Mouse (Mus musculus): ENCODE results near the gene Myd88. TPM values are rescaled to one million over a fixed set of nuclear protein-coding genes. Genes with fewer than 3 reads are reported as not detected.
"Not testable (repeated sequence)": the region's sequence is repeated elsewhere in the genome, so short reads cannot be mapped to it uniquely, and the experiment has no call there.

The Myd88 gene
- 30.0 and 30.9 TPM in 2 replicates for polyA plus RNA-seq (2015; fragmentation: Nextera tagmentation; extraction: Ambion mirVana)

DNA sequence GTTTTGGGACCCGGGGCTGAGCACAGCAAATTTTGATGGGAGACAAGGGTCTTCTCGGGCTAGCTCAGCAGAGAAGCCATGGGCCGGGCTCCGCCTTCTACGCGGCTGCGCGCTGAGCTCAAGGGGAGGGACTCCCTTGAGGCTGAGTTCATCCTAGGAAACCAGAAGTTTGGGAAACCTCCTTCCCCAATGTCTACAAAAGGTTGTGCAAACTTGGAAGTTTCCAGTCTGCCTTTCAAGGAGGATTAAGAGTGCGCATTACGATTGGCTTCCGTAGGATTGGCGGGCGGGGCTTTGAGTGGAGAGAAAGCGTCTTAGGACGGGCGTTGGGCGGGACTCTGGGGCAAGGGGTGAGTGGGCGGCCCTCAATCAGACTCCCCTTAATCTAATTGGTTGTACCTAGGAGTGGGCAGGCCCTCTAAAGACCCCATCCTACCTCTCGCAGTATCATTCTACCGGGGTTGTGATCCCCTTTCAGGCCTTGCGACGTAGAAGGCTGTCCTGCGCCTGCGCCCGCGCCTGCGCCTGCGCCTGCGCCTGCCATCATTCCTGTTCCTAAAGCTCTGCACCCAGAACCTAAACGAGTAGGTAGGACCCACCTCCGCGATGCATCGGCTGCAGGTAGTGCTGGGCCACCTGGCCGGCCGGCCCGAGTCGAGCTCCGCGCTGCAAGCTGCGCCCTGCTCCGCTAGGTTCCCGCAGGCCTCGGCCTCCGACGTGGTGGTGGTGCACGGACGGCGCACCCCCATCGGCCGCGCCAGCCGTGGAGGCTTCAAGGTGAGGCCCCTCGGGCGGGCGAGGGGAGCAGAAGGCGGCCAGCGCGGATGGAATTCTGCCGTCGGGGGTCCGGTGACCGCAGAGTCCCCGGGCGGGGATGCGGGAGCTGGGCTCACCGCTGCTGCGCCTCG is at the start of gene Myd88:
Myd88 (minus strand) TSS at position 503 of the 908 bp plus-strand sequence.
- peak within 1 kb of the TSS; percentile 98 for H3K27ac ChIP-seq (ENCODE audit: low read length)
- H3K36me3 ChIP-seq (ENCODE audit: insufficient read depth, low read length) = peaks cover 30% of the 10 kb centered on the region
- no peaks in the 10 kb centered on the region for H3K27me3 ChIP-seq (ENCODE audit: insufficient read depth, low read length)
- no peaks in the 10 kb centered on the region for H3K9me3 ChIP-seq (ENCODE audit: low read length)
- peak within 1 kb of the TSS; percentile 96 for H3K4me2 ChIP-seq (replicated peaks; ENCODE audit: low read depth, low read length)
- H3K9ac ChIP-seq (replicated peaks; ENCODE audit: low read length) = peak within 1 kb of the TSS; percentile 84
- peak within 1 kb of the TSS; percentile 68 for H3K4me3 ChIP-seq (ENCODE audit: low read length)
- under 1% methylated on average over 57 of the region's 68 CpGs for WGBS
- H3K4me1 ChIP-seq (ENCODE audit: insufficient read depth, low read length) = peaks cover 23% of the 10 kb centered on the region
- ATAC-seq (ENCODE audit: low FRiP score, low TSS enrichment) = peak; percentile 98

DNA sequence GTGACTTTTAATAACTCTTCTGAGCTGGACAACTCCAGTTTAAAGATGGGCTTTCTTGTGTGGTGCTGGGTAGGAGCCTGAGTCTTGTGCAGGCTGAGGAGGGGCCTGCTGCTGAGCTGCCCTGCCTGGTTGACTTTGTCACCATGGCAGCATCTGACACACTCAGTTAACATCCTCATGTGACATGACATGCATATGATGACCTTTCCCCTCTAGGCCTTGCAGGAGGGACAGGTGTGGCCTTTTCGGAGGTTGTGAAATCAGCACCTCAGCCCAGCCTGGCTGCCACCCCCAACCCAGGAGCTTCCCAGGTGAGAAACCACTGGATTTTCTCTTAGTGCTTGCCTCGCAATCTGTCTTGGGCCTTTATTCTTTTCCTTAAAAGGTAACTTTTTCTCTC is 49.0 kb upstream of the Myd88 start:
- Histone ChIP-seq H3K4me3 (ENCODE audit: low read length) (no peak overlapping the region), H3K9ac (replicated peaks; ENCODE audit: low read length) (no peak overlapping the region), H3K4me1 (ENCODE audit: insufficient read depth, low read length) (no peaks in the 10 kb centered on the region), H3K27ac (ENCODE audit: low read length) (no peak overlapping the region), H3K27me3 (ENCODE audit: insufficient read depth, low read length) (no peaks in the 10 kb centered on the region), H3K4me2 (replicated peaks; ENCODE audit: low read depth, low read length) (no peak overlapping the region), H3K9me3 (ENCODE audit: low read length) (no peaks in the 10 kb centered on the region), H3K36me3 (ENCODE audit: insufficient read depth, low read length) (0 out of 2 replicates have a peak, but pooled peaks cover 5% of the 10 kb centered on the region)
- 95% methylated on average over 2 of the region's 2 CpGs for WGBS
- ATAC-seq (ENCODE audit: low FRiP score, low TSS enrichment) = no peak

DNA sequence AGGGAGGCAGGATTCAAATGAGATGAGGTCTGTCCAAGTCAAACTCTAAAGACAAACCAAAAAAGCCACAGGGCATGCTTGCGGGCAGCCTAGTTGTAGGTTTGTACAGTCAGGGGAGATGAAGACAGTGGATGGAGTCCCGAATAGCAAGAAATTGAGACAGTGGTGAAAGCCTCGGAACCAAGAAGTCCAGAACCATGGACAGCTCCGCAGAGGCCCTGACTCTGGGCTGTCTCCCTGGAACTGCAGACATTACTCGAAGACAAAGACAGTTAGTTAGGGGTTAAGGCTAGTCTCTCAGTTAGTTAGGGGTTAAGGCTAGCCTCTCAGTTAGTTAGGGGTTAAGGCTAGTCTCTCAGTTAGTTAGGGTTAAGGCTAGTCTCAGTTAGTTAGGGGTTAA is 47.7 kb upstream of the Myd88 start:
- H3K36me3 ChIP-seq (ENCODE audit: insufficient read depth, low read length) = 0 out of 2 replicates have a peak, but pooled peaks cover 5% of the 10 kb centered on the region
- no peaks in the 10 kb centered on the region for H3K27me3 ChIP-seq (ENCODE audit: insufficient read depth, low read length)
- H3K27ac ChIP-seq (ENCODE audit: low read length) = no peak overlapping the region
- H3K9me3 ChIP-seq (ENCODE audit: low read length) = no peaks in the 10 kb centered on the region
- no peak overlapping the region for H3K4me3 ChIP-seq (ENCODE audit: low read length)
- H3K9ac ChIP-seq (replicated peaks; ENCODE audit: low read length) = no peak overlapping the region
- ATAC-seq (ENCODE audit: low FRiP score, low TSS enrichment) = no peak
- H3K4me1 ChIP-seq (ENCODE audit: insufficient read depth, low read length) = no peaks in the 10 kb centered on the region
- WGBS = 47% methylated on average over 5 of the region's 5 CpGs
- no peak overlapping the region for H3K4me2 ChIP-seq (replicated peaks; ENCODE audit: low read depth, low read length)

DNA sequence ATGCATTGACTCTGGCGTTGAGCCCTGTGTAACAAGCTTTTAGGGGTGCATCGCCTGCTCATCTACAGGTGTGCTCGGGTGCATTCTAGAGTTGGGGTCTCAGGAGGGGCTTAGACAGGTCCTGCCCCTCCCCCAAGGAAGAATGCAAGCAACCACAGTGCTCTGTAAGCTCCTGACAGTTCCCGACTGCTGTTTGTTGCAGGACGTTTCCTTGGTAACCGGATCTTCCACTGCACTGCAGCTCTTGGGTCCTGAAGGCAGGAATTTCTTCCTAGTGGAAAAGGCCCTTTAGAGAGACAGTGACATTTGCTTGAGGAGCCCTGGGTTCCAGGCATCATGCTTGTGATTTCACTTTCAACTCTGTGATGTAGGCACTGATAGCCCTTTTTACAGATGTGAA is 41.4 kb upstream of the Myd88 start:
- Histone ChIP-seq H3K9ac (replicated peaks; ENCODE audit: low read length) (no peak overlapping the region), H3K9me3 (ENCODE audit: low read length) (no peaks in the 10 kb centered on the region), H3K27me3 (ENCODE audit: insufficient read depth, low read length) (no peaks in the 10 kb centered on the region), H3K4me2 (replicated peaks; ENCODE audit: low read depth, low read length) (no peak overlapping the region), H3K36me3 (ENCODE audit: insufficient read depth, low read length) (peaks cover 11% of the 10 kb centered on the region; the same call in 1 of the 2 replicates), H3K4me1 (ENCODE audit: insufficient read depth, low read length) (no peaks in the 10 kb centered on the region), H3K27ac (ENCODE audit: low read length) (no peak overlapping the region), H3K4me3 (ENCODE audit: low read length) (no peak overlapping the region)
- no peak for ATAC-seq (ENCODE audit: low FRiP score, low TSS enrichment)
- WGBS = 67% methylated on average over 6 of the region's 6 CpGs

DNA sequence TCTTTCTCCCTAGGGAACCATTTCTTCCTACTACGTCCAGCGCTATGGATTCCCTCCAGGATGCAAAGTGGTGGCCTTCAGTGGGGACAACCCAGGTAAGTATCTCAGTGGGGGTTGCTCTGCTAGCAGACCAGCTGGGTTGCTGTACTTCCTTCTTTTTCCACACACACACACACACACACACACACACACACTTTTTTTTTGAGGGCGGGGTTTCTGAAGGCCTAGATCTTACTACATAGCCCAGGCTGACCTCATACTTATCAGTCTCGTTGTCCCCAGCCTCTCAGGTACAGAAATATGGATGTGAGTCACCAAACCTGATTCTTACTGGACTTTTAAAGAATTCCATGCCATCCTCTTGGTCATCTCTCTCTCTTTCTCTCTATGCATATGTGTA is 37.0 kb upstream of the Myd88 start:
- no peak overlapping the region for H3K4me2 ChIP-seq (replicated peaks; ENCODE audit: low read depth, low read length)
- no peaks in the 10 kb centered on the region for H3K9me3 ChIP-seq (ENCODE audit: low read length)
- peaks cover 6% of the 10 kb centered on the region; the same call in 1 of the 2 replicates for H3K36me3 ChIP-seq (ENCODE audit: insufficient read depth, low read length)
- no peak overlapping the region for H3K4me3 ChIP-seq (ENCODE audit: low read length)
- no peaks in the 10 kb centered on the region for H3K27me3 ChIP-seq (ENCODE audit: insufficient read depth, low read length)
- no peak for ATAC-seq (ENCODE audit: low FRiP score, low TSS enrichment)
- no peaks in the 10 kb centered on the region for H3K4me1 ChIP-seq (ENCODE audit: insufficient read depth, low read length)
- H3K27ac ChIP-seq (ENCODE audit: low read length) = no peak overlapping the region
- WGBS = 86% methylated on average over 4 of the region's 4 CpGs
- H3K9ac ChIP-seq (replicated peaks; ENCODE audit: low read length) = no peak overlapping the region

DNA sequence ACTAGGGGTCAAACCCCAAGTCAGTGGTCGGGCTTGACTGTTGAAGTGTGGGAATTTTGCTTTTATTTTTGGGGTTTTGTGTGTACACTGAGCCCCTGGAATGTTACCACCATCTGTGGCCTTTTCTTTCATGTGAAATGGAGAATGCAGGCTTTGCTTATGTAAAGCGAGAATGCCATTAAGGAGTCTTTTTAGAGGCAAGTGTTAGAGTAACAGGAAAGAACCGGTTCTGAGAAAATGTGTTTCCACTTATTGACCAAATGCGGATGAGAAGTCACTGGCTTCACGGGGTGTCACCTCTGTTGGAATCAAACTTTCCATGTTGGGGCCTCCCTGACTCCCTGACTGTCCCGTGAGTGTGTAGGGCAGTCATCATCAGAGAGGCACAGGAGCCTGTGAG is 34.3 kb upstream of the Myd88 start:
- no peaks in the 10 kb centered on the region for H3K9me3 ChIP-seq (ENCODE audit: low read length)
- H3K9ac ChIP-seq (replicated peaks; ENCODE audit: low read length) = no peak overlapping the region
- H3K27me3 ChIP-seq (ENCODE audit: insufficient read depth, low read length) = no peaks in the 10 kb centered on the region
- H3K4me3 ChIP-seq (ENCODE audit: low read length) = no peak overlapping the region
- 57% methylated on average over 6 of the region's 6 CpGs for WGBS
- no peak overlapping the region for H3K4me2 ChIP-seq (replicated peaks; ENCODE audit: low read depth, low read length)
- no peak overlapping the region for H3K27ac ChIP-seq (ENCODE audit: low read length)
- peaks cover 6% of the 10 kb centered on the region; the same call in 1 of the 2 replicates for H3K36me3 ChIP-seq (ENCODE audit: insufficient read depth, low read length)
- no peak for ATAC-seq (ENCODE audit: low FRiP score, low TSS enrichment)
- no peaks in the 10 kb centered on the region for H3K4me1 ChIP-seq (ENCODE audit: insufficient read depth, low read length)

DNA sequence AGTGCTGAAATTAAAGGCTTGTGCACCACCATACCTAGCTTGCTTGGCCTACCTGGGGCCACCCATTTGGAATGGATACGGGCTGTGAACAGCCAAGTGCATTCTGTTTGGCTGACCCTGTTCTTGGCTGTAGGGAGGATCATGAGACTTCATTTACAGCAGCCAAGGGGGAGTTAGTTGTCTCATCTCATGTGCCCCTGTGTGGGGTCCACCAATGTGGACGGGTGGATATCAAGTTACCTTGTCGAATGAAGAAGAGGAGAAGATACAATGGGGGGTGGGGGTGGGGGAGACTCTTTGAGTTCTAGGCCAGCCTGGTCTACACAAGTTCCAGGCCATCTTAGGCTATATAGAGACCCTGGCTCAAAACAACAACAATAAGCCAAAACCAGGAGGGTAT is 33.8 kb upstream of the Myd88 start:
- WGBS = 47% methylated on average over 3 of the region's 3 CpGs
- H3K36me3 ChIP-seq (ENCODE audit: insufficient read depth, low read length) = peaks cover 6% of the 10 kb centered on the region; the same call in 1 of the 2 replicates
- H3K27ac ChIP-seq (ENCODE audit: low read length) = no peak overlapping the region
- no peak for ATAC-seq (ENCODE audit: low FRiP score, low TSS enrichment)
- no peak overlapping the region for H3K4me2 ChIP-seq (replicated peaks; ENCODE audit: low read depth, low read length)
- no peaks in the 10 kb centered on the region for H3K27me3 ChIP-seq (ENCODE audit: insufficient read depth, low read length)
- H3K4me1 ChIP-seq (ENCODE audit: insufficient read depth, low read length) = no peaks in the 10 kb centered on the region
- H3K9ac ChIP-seq (replicated peaks; ENCODE audit: low read length) = no peak overlapping the region
- H3K9me3 ChIP-seq (ENCODE audit: low read length) = no peaks in the 10 kb centered on the region
- H3K4me3 ChIP-seq (ENCODE audit: low read length) = no peak overlapping the region

DNA sequence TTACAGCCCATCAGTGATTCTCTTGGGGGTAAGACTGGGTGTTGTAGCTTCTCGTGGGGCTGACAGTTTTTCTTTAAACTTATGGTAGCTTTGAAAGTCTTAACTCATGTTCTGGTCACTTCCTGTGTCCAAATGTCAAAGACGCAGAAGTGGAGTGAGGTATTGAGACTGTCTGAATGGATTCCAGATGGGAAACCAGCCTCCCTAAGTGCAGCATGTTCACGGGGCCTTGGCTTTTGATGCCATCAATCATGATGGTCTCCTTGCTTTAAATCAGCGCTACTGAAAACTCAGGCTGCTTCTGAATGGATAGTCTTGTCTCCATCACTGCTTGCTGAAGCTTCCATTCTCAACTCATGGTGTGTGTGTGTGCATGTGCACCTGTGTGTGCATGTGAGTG is 30.0 kb upstream of the Myd88 start:
- Histone ChIP-seq H3K36me3 (ENCODE audit: insufficient read depth, low read length) (no peaks in the 10 kb centered on the region), H3K9ac (replicated peaks; ENCODE audit: low read length) (no peak overlapping the region), H3K4me2 (replicated peaks; ENCODE audit: low read depth, low read length) (no peak overlapping the region), H3K4me1 (ENCODE audit: insufficient read depth, low read length) (no peaks in the 10 kb centered on the region), H3K9me3 (ENCODE audit: low read length) (no peaks in the 10 kb centered on the region), H3K27ac (ENCODE audit: low read length) (no peak overlapping the region), H3K4me3 (ENCODE audit: low read length) (no peak overlapping the region), H3K27me3 (ENCODE audit: insufficient read depth, low read length) (no peaks in the 10 kb centered on the region)
- 58% methylated on average over 4 of the region's 4 CpGs for WGBS
- ATAC-seq (ENCODE audit: low FRiP score, low TSS enrichment) = no peak

DNA sequence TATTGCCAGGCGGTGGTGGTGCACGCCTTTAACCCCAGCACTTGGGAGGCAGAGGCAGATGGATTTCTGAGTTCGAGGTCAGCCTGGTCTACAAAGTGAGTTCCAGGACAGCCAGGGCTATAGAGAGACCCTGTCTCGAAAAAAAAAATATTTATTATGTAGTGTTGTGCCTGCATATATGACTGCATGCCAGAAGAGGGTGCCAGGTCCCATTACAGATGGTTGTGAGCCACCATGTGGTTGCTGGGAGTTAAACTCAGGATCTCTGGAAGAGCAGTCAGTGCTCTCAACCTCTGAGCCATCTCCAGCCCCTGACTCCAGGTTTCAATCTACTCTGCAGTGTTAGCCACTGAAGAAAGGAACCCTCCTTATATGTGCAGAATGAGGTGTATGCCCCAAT is 29.6 kb upstream of the Myd88 start:
- not testable (repeated sequence) for H3K4me1 ChIP-seq (ENCODE audit: insufficient read depth, low read length); H3K36me3 ChIP-seq (ENCODE audit: insufficient read depth, low read length); H3K27ac ChIP-seq (ENCODE audit: low read length); H3K4me2 ChIP-seq (replicated peaks; ENCODE audit: low read depth, low read length); H3K27me3 ChIP-seq (ENCODE audit: insufficient read depth, low read length); H3K9ac ChIP-seq (replicated peaks; ENCODE audit: low read length); H3K9me3 ChIP-seq (ENCODE audit: low read length); ATAC-seq (ENCODE audit: low FRiP score, low TSS enrichment); H3K4me3 ChIP-seq (ENCODE audit: low read length)
- WGBS = 91% methylated on average over 4 of the region's 4 CpGs

DNA sequence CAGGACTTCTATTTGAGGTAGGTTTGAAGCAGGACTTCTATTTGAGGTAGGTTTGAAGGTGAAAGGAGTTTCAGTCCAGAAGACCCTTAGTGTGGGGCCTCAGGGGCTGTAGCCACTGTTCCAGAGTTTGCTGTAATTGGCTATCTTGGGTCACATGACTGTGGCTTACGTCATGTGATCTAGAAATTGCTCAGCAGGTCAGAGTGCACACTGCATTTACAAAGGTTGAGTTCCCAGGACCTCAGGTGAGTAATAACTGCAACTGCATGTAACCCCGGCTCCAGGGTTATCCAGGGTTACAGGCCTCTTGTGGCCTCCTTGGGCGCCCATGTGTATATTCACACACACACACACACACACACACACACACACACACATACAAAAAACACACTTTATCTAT is 27.2 kb upstream of the Myd88 start:
- Histone ChIP-seq H3K4me3 (ENCODE audit: low read length) (no peak overlapping the region), H3K4me2 (replicated peaks; ENCODE audit: low read depth, low read length) (no peak overlapping the region), H3K9me3 (ENCODE audit: low read length) (no peaks in the 10 kb centered on the region), H3K9ac (replicated peaks; ENCODE audit: low read length) (no peak overlapping the region), H3K4me1 (ENCODE audit: insufficient read depth, low read length) (no peaks in the 10 kb centered on the region), H3K36me3 (ENCODE audit: insufficient read depth, low read length) (no peaks in the 10 kb centered on the region), H3K27ac (ENCODE audit: low read length) (no peak overlapping the region), H3K27me3 (ENCODE audit: insufficient read depth, low read length) (no peaks in the 10 kb centered on the region)
- WGBS = 95% methylated on average over 3 of the region's 3 CpGs
- ATAC-seq (ENCODE audit: low FRiP score, low TSS enrichment) = no peak
